Mouse (Mus musculus): ENCODE results near the gene Pak6. TPM values are rescaled to one million over a fixed set of nuclear protein-coding genes. Genes with fewer than 3 reads are reported as not detected.

Pak6 gene
- polyA plus RNA-seq, 1 experiment from 2014 or later, result 1.2 TPM

DNA sequence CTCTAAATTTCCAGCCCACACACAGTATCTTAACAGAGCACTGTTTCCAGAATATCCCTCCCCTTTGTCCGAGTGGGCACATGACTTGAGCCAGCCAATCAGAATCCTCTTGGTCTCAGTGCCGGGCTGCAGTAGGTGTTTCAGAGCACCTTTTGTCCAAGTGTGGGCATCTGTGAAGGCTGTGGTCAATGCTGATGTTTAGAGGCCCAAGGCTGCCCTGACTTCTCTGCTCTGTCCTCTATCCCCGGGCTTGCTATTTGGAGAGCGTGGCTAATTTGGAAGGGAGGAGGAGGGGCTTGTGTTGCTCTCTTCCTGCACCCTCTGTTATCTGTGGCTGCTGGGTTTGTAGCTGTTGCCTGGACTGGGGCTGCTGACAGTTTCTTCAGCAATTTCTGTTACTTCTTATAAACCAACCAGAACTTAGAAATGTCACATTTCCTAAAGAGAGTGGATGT, 3.1 kb upstream of the Pak6 start:
- WGBS, result 4% methylated on average over 4 of the region's 4 CpGs
- DNase-seq (ENCODE audit: low spot score, missing footprints) (peak; percentile 90), ATAC-seq (ENCODE audit: low FRiP score) (peak; percentile 85)
- Histone ChIP-seq H3K4me2 (peak overlapping the region; percentile 53), H3K27ac (ENCODE audit: low read depth, low read length) (no peak overlapping the region; the same call in 1 of the 2 replicates), H3K4me1 (ENCODE audit: control insufficient read depth, insufficient read depth, low read length) (peaks cover 20% of the 10 kb centered on the region), H3K27me3 (ENCODE audit: control insufficient read depth, insufficient read depth, low read length) (peaks cover 18% of the 10 kb centered on the region), H3K36me3 (ENCODE audit: control insufficient read depth, insufficient read depth, low read length) (no peaks in the 10 kb centered on the region), H3K9ac (ENCODE audit: low read length) (peak overlapping the region; percentile 59), H3K4me3 (ENCODE audit: low read depth, low read length) (peak overlapping the region; percentile 27), H3K9me3 (ENCODE audit: control insufficient read depth, low read length) (no peaks in the 10 kb centered on the region)

DNA sequence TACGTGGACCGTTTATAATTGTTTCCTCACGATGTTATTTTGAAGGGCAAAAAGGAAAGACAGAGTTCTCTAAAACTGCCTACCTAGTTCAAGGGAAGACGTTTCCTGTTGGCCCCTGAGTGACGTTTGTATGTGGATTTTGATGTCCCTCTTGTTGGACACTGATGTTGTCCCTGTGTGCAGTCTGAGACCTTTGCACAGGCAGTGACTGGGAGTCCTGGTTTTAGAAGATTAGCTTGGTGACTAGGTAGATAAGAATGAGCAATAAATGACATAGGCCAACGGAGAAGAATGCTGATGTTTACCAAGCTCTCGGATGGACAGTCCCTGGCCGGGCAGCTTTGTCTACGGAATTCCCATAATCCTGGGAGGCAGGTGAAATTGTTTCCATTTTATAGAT, 1.2 kb upstream of the Pak6 start:
- H3K4me2 ChIP-seq, result no peak overlapping the region
- no peaks in the 10 kb centered on the region for H3K36me3 ChIP-seq (ENCODE audit: control insufficient read depth, insufficient read depth, low read length)
- H3K27me3 ChIP-seq (ENCODE audit: control insufficient read depth, insufficient read depth, low read length), result peaks cover 18% of the 10 kb centered on the region
- H3K9ac ChIP-seq (ENCODE audit: low read length), result no peak overlapping the region
- ATAC-seq (ENCODE audit: low FRiP score), result no peak
- peaks cover 20% of the 10 kb centered on the region for H3K4me1 ChIP-seq (ENCODE audit: control insufficient read depth, insufficient read depth, low read length)
- no peak overlapping the region for H3K27ac ChIP-seq (ENCODE audit: low read depth, low read length)
- WGBS, result 81% methylated on average over 9 of the region's 9 CpGs
- no peaks in the 10 kb centered on the region for H3K9me3 ChIP-seq (ENCODE audit: control insufficient read depth, low read length)
- DNase-seq (ENCODE audit: low spot score, missing footprints), result no peak
- H3K4me3 ChIP-seq (ENCODE audit: low read depth, low read length), result no peak overlapping the region

DNA sequence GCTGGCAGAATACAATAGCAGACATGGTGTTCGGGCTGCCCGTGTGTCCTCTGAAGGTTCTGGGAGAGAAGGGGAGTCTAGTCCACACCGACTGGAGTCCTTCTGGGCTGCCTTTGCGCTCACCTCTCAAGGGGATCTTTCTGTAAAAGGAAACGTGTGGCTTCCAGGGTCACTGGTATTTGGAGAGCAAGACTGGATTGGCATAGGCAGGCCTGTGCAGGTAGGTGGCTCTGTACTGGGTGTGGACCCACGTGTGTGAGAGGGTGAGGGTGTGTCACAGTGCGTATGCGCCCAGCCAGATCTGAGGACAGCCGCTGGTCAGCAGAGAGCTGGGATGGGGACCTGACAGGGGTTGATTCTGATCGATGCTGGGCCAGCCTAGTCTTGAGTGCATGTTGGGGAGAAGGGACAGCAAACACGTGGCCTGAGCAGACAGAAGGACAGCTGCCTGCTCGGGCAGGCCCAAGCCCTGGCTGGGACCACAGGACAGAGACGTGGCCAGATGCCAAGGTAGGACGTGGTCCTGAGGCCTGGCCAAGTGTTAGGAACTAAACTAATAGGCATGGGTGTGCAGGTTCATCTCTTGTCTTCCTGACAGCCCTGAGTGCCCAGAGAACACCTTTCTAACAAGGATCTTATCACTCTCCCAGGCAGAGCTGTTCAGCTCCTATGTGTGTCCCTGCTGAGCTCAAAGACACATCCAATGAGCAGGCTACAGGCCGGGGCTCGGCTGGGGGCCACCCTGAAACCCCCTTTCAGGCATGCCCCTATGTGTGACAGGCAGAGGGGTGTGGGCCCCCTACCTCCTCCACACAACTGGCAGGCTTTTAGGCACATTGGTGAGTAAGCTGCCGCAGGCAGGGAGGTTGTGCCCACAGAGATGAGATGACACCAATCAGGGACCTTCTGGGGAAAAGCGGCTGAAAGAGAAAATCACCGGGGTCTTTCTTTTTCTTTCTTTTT, 982 bp downstream of the Pak6 start:
- H3K9ac ChIP-seq (ENCODE audit: low read length), result peak overlapping the region; percentile 63
- WGBS, result 49% methylated on average over 19 of the region's 19 CpGs

DNA sequence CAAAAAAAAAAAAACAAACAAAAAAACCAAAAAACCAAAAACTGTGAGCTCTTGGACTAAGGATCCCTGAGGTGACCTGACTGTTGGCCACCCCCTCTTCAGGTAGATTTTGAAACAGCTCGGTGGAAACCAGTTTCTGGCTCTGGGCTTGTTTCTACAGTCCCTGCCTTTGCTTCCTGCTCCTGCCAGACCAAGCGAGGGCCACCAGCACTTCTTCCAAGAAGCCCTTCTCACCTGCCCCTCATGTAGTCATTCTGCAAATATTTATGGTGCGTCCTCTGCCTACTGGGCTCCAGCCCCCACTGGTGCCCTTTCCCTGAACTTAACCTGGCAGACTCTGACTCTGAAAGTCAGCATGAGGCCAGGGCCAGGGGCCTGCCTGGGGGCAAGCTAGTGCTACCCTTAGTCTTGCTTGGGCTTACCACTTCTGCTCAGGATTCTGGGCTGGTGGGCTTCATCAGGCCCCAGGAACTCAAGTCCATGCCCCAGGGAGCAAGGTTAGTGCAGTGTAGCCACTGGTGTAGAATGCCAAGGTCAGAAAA, 1.9 kb downstream of the Pak6 start:
- Histone ChIP-seq H3K27me3 (ENCODE audit: control insufficient read depth, insufficient read depth, low read length) (peaks cover 18% of the 10 kb centered on the region), H3K4me1 (ENCODE audit: control insufficient read depth, insufficient read depth, low read length) (peaks cover 14% of the 10 kb centered on the region), H3K27ac (ENCODE audit: low read depth, low read length) (no peak overlapping the region), H3K9me3 (ENCODE audit: control insufficient read depth, low read length) (no peaks in the 10 kb centered on the region), H3K9ac (ENCODE audit: low read length) (no peak overlapping the region), H3K4me3 (ENCODE audit: low read depth, low read length) (no peak overlapping the region), H3K36me3 (ENCODE audit: control insufficient read depth, insufficient read depth, low read length) (no peaks in the 10 kb centered on the region), H3K4me2 (no peak overlapping the region)
- DNase-seq (ENCODE audit: low spot score, missing footprints) (no peak), ATAC-seq (ENCODE audit: low FRiP score) (no peak)
- WGBS, result 75% methylated on average over 3 of the region's 3 CpGs

More for the DNA sequence above, 982 bp downstream of the Pak6 start:
- Histone ChIP-seq H3K4me3 (ENCODE audit: low read depth, low read length) (peak overlapping the region; percentile 39), H3K4me2 (peak overlapping the region; percentile 80), H3K27ac (ENCODE audit: low read depth, low read length) (no peak overlapping the region), H3K36me3 (ENCODE audit: control insufficient read depth, insufficient read depth, low read length) (no peaks in the 10 kb centered on the region), H3K9me3 (ENCODE audit: control insufficient read depth, low read length) (no peaks in the 10 kb centered on the region), H3K4me1 (ENCODE audit: control insufficient read depth, insufficient read depth, low read length) (peaks cover 20% of the 10 kb centered on the region), H3K27me3 (ENCODE audit: control insufficient read depth, insufficient read depth, low read length) (peaks cover 18% of the 10 kb centered on the region)
- no peak for DNase-seq (ENCODE audit: low spot score, missing footprints)
- ATAC-seq (ENCODE audit: low FRiP score), result peak; percentile 39; the same call in 1 of the 2 replicates

DNA sequence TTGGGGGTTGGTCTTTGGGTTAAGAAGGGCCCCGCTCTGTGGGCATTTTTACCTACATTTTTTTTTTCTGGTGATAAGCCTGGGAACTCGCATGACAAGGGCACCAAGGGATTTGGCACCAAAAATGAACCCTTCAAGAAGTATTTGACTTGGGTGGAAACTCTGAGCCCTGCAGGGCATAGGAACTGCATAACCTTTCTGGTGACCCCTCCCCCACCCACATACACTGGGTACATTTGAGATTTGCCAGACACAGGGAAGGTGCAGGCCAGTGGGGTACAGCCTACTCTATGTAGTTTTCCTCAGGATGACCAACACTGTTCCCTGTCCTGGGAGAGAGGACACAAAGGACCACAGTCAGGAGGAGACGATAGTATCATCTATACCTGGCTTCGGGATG, 2.5 kb downstream of the Pak6 start:
- H3K4me1 ChIP-seq (ENCODE audit: control insufficient read depth, insufficient read depth, low read length), result peaks cover 12% of the 10 kb centered on the region
- no peaks in the 10 kb centered on the region for H3K36me3 ChIP-seq (ENCODE audit: control insufficient read depth, insufficient read depth, low read length)
- WGBS, result 92% methylated on average over 4 of the region's 4 CpGs
- H3K4me3 ChIP-seq (ENCODE audit: low read depth, low read length), result no peak overlapping the region
- peaks cover 18% of the 10 kb centered on the region for H3K27me3 ChIP-seq (ENCODE audit: control insufficient read depth, insufficient read depth, low read length)
- no peak for DNase-seq (ENCODE audit: low spot score, missing footprints)
- no peaks in the 10 kb centered on the region for H3K9me3 ChIP-seq (ENCODE audit: control insufficient read depth, low read length)
- no peak overlapping the region for H3K9ac ChIP-seq (ENCODE audit: low read length)
- no peak for ATAC-seq (ENCODE audit: low FRiP score)
- H3K4me2 ChIP-seq, result no peak overlapping the region
- no peak overlapping the region for H3K27ac ChIP-seq (ENCODE audit: low read depth, low read length)

DNA sequence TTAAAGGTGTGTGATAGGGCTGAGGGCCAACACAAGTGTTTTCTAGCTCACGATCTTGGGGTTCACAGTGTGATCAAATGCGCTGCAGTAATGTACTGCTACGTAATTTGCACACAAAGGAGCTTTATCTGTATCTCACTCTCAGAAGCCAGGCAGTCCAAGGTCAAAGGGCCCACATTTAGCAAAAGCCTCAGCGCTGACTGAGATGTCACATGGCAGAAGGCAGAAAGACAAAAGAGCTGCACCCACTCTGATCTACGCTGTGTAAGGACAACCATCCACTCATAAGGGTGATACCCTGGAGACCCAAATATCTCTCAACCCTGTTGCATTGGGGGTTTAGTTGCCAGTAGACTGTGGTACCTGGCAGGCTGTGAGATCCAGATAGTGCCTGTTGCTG, 4.1 kb downstream of the Pak6 start:
- 79% methylated on average over 5 of the region's 5 CpGs for WGBS
- peaks cover 12% of the 10 kb centered on the region for H3K4me1 ChIP-seq (ENCODE audit: control insufficient read depth, insufficient read depth, low read length)
- H3K27ac ChIP-seq (ENCODE audit: low read depth, low read length), result no peak overlapping the region
- H3K9ac ChIP-seq (ENCODE audit: low read length), result no peak overlapping the region
- no peaks in the 10 kb centered on the region for H3K9me3 ChIP-seq (ENCODE audit: control insufficient read depth, low read length)
- H3K4me3 ChIP-seq (ENCODE audit: low read depth, low read length), result no peak overlapping the region
- no peak for ATAC-seq (ENCODE audit: low FRiP score)
- peaks cover 18% of the 10 kb centered on the region for H3K27me3 ChIP-seq (ENCODE audit: control insufficient read depth, insufficient read depth, low read length)
- H3K36me3 ChIP-seq (ENCODE audit: control insufficient read depth, insufficient read depth, low read length), result no peaks in the 10 kb centered on the region
- no peak for DNase-seq (ENCODE audit: low spot score, missing footprints)
- no peak overlapping the region for H3K4me2 ChIP-seq

DNA sequence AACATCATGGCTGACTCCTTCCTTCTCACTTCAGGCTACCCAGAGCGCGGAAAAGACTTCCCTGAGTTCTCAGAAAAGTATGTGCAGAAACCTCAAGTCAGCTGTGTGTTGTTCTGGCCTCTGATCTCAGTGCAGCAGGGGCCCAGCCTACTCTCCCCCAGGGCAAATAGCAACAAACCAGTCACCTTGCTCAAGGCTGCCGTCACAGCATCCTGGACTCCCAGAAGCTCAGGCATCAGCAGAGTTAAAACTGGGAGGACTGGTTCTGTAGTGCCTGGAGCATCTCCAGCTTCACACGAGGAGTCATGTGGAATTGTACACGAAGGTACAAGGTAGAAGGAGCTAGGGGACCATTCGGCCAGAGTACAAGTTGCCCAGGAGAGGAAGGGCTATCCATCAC, 6.1 kb downstream of the Pak6 start:
- no peaks in the 10 kb centered on the region for H3K36me3 ChIP-seq (ENCODE audit: control insufficient read depth, insufficient read depth, low read length)
- WGBS, result 74% methylated on average over 6 of the region's 6 CpGs
- no peak overlapping the region for H3K9ac ChIP-seq (ENCODE audit: low read length)
- no peak overlapping the region for H3K4me3 ChIP-seq (ENCODE audit: low read depth, low read length)
- H3K27ac ChIP-seq (ENCODE audit: low read depth, low read length), result no peak overlapping the region
- peaks cover 7% of the 10 kb centered on the region; the same call in 1 of the 2 replicates for H3K27me3 ChIP-seq (ENCODE audit: control insufficient read depth, insufficient read depth, low read length)
- H3K9me3 ChIP-seq (ENCODE audit: control insufficient read depth, low read length), result no peaks in the 10 kb centered on the region
- DNase-seq (ENCODE audit: low spot score, missing footprints) (no peak), ATAC-seq (ENCODE audit: low FRiP score) (no peak)
- no peaks in the 10 kb centered on the region for H3K4me1 ChIP-seq (ENCODE audit: control insufficient read depth, insufficient read depth, low read length)
- H3K4me2 ChIP-seq, result no peak overlapping the region

DNA sequence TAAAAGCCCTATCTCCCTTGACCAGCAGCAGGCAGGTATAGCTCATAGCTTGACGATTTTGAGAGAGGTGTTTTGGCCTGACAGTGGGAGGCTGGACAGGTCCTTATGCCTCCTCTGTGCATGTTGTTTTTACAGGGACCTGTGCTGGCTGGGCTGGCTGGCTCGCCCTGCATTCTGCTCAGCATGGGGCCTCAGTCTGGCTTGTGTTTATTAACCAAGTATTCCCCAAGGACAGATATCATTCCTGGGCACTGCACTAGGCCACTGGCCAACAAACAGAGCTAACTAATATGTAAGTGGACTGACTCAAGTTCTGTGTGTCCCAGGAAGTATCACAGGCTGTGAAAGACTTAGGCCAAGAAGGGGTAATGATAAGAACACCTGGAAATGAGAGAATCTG, 6.7 kb downstream of the Pak6 start:
- 54% methylated on average over 2 of the region's 2 CpGs for WGBS
- Histone ChIP-seq H3K27me3 (ENCODE audit: control insufficient read depth, insufficient read depth, low read length) (peaks cover 7% of the 10 kb centered on the region), H3K4me3 (ENCODE audit: low read depth, low read length) (no peak overlapping the region), H3K4me2 (no peak overlapping the region), H3K4me1 (ENCODE audit: control insufficient read depth, insufficient read depth, low read length) (no peaks in the 10 kb centered on the region), H3K27ac (ENCODE audit: low read depth, low read length) (no peak overlapping the region), H3K9ac (ENCODE audit: low read length) (no peak overlapping the region), H3K9me3 (ENCODE audit: control insufficient read depth, low read length) (no peaks in the 10 kb centered on the region), H3K36me3 (ENCODE audit: control insufficient read depth, insufficient read depth, low read length) (no peaks in the 10 kb centered on the region)
- ATAC-seq (ENCODE audit: low FRiP score) (no peak), DNase-seq (ENCODE audit: low spot score, missing footprints) (no peak)

DNA sequence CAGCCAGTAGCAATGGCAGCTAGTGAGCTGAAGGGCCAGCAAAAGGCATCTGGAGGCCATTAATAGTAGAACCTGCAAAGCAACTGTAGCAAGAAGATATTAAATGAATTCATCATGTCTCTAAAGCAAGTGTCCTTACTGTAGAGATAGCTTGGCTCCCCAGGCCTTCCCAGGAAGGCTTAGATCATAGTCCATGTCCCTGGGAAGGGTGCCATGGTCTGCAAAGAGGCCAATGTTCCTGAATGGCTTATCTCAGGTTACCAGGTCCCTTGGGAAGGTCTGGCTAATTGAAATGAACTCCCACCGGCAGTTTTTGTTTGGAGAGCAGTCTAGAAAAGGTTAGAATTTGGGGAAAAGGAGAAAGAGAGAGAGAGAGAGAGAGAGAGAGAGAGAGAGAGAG, 8.6 kb downstream of the Pak6 start:
- Histone ChIP-seq H3K4me2 (no peak overlapping the region), H3K4me3 (ENCODE audit: low read depth, low read length) (no peak overlapping the region), H3K36me3 (ENCODE audit: control insufficient read depth, insufficient read depth, low read length) (no peaks in the 10 kb centered on the region), H3K4me1 (ENCODE audit: control insufficient read depth, insufficient read depth, low read length) (peaks cover 3% of the 10 kb centered on the region), H3K27me3 (ENCODE audit: control insufficient read depth, insufficient read depth, low read length) (peaks cover 25% of the 10 kb centered on the region), H3K9me3 (ENCODE audit: control insufficient read depth, low read length) (no peaks in the 10 kb centered on the region), H3K9ac (ENCODE audit: low read length) (no peak overlapping the region), H3K27ac (ENCODE audit: low read depth, low read length) (no peak overlapping the region)
- no peak for ATAC-seq (ENCODE audit: low FRiP score)
- WGBS, result 56% methylated on average over 1 of the region's 1 CpGs
- no peak for DNase-seq (ENCODE audit: low spot score, missing footprints)
